Mouse (Mus musculus) ES-E14 (cell line): ENCODE results near the gene Tfeb. TPM values are rescaled to one million over a fixed set of nuclear protein-coding genes. Genes with fewer than 3 reads are reported as not detected.

Experiments used
- DNase-seq: peaks from one replicate; pipeline ENCODE4 v3.0.0-alpha.2; 2013; ENCODE audit warnings: low read depth, low spot score
- H3K27ac ChIP-seq: 2 replicates; pipeline ENCODE4 v1.5.1; 2012; ENCODE audit warnings: low read depth, mild to moderate bottlenecking, low read length, moderate library complexity, mixed read lengths; ENCODE audit not compliant: poor library complexity, insufficient read depth, severe bottlenecking
- H3K36me3 ChIP-seq: 2 replicates; pipeline ENCODE4 v1.6.1; 2012; ENCODE audit warnings: mild to moderate bottlenecking, low read length, moderate library complexity, mixed read lengths; ENCODE audit not compliant: control insufficient read depth, poor library complexity, insufficient read depth, severe bottlenecking
- H3K4me1 ChIP-seq, 2 experiments: fragments of 150-350 bp in 1 of 2; sonication (generic) in 1 of 2; 2 replicates each; pipeline ENCODE4 v1.6.1; 2012; ENCODE audit warnings: low read length in 2 of 2, mild to moderate bottlenecking in 1 of 2, mixed read lengths in 1 of 2; ENCODE audit not compliant: control insufficient read depth in 2 of 2, insufficient read depth in 2 of 2, poor library complexity in 1 of 2
- H3K4me3 ChIP-seq, 2 experiments: fragments of 150-350 bp in 1 of 2; sonication (generic) in 1 of 2; 2 replicates each; pipeline ENCODE4 v1.5.1; 2012; ENCODE audit warnings: low read length in 2 of 2, low read depth in 1 of 2, mild to moderate bottlenecking in 1 of 2, mixed read lengths in 1 of 2; ENCODE audit not compliant: insufficient read depth in 1 of 2, poor library complexity in 1 of 2, severe bottlenecking in 1 of 2
- H3K9ac ChIP-seq: 2 replicates; pipeline ENCODE4 v1.6.1; 2012; ENCODE audit warnings: low read depth, mild to moderate bottlenecking, low read length, mixed read lengths; ENCODE audit not compliant: poor library complexity, insufficient read depth, severe bottlenecking
- H3K9me3 ChIP-seq: fragments of 150-350 bp; sonication (generic); 2 replicates; pipeline ENCODE4 v1.6.1; 2012; ENCODE audit warnings: low read depth, mild to moderate bottlenecking, low read length; ENCODE audit not compliant: control insufficient read depth, insufficient read depth
- CHD2 ChIP-seq: IDR thresholded peaks from 2 replicates; pipeline ENCODE4 v1.6.1; 2014; ENCODE audit warnings: mild to moderate bottlenecking, low read depth, low read length, inconsistent platforms
- HCFC1 ChIP-seq: IDR thresholded peaks from 2 replicates; pipeline ENCODE4 v1.6.1; 2012; ENCODE audit warnings: low read length, inconsistent platforms, borderline replicate concordance; ENCODE audit not compliant: insufficient read depth
- MAFK ChIP-seq: IDR thresholded peaks from 2 replicates; pipeline ENCODE4 v1.6.1; 2014; ENCODE audit warnings: mild to moderate bottlenecking, low read depth, low read length, inconsistent platforms; ENCODE audit not compliant: insufficient read depth
- ZC3H11A ChIP-seq: IDR thresholded peaks from 2 replicates; pipeline ENCODE4 v1.6.1; 2012; ENCODE audit warnings: low read depth, mild to moderate bottlenecking, inconsistent platforms, low read length, borderline replicate concordance
- ZNF384 ChIP-seq: IDR thresholded peaks from 2 replicates; pipeline ENCODE4 v1.6.1; 2012; ENCODE audit warnings: low read depth, low read length, inconsistent platforms
- in situ Hi-C, 2 experiments: fragments of 600-800 bp; cut with MboI; formaldehyde crosslinking; loops; one replicate each; pipeline ENCODE4 v1.15.1; 2025; ENCODE audit warnings: low sequenced_read_pairs in 2 of 2, inconsistent platforms in 1 of 2; ENCODE audit not compliant: unreplicated experiment in 2 of 2
- total RNA-seq: library from RNA; depleted of rRNA; stranded (reverse); fragments of 300-350 nt; gene quantifications from 2 replicates; pipeline ENCODE4 v1.2.3, GENCODE M21; 2012

Tfeb gene
- total RNA-seq, 1 experiment = 21.0 TPM

GRCm38 (mm10) chr17:47759702-47760410 lies 23.0 kb downstream of the Tfeb start:
- DNase-seq = no peak
- H3K4me1 ChIP-seq = peaks cover 0 to 11% of the 10 kb centered on the region in 2 experiments; a peak in 2 of 4 replicates
- no peak for TF ChIP-seq ZNF384
- TF ChIP-seq HCFC1 = no peak
- TF ChIP-seq CHD2 = no peak
- in situ Hi-C loops = no loop called here
- no peaks in the 10 kb centered on the region for H3K36me3 ChIP-seq
- H3K27ac ChIP-seq = no peak overlapping the region
- H3K4me3 ChIP-seq = no peak overlapping the region
- no peak overlapping the region for H3K9ac ChIP-seq
- no peaks in the 10 kb centered on the region for H3K9me3 ChIP-seq

DNA sequence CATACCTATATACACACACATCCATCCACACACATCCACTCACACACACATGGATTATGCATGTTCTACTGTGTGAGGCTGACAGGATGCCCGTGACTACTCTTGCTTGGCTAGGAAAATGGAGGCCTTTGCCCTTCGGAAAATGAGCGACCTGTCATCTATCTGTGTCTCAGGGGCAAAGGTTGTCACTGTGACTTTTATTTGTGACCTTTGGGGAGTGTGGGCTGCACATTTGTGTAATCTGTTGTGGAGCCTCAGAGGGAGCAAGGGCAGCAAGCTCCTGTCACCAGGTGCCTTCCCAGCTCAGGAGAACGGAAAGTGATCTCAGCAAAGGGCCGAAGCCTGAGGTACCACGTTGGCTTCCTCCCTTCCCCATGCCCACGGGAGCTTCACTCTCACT lies 25.2 kb downstream of the Tfeb start:
- DNase-seq = no peak
- no peaks in the 10 kb centered on the region for H3K9me3 ChIP-seq
- in situ Hi-C loops = no loop called here
- TF ChIP-seq ZC3H11A (no peak), HCFC1 (no peak), MAFK (no peak), CHD2 (no peak), ZNF384 (no peak)
- no peak overlapping the region for H3K9ac ChIP-seq
- no peak overlapping the region for H3K27ac ChIP-seq
- H3K36me3 ChIP-seq = no peaks in the 10 kb centered on the region
- peaks cover 0 to 6% of the 10 kb centered on the region in 2 experiments; a peak in 2 of 4 replicates for H3K4me1 ChIP-seq
- H3K4me3 ChIP-seq = no peak overlapping the region

DNA sequence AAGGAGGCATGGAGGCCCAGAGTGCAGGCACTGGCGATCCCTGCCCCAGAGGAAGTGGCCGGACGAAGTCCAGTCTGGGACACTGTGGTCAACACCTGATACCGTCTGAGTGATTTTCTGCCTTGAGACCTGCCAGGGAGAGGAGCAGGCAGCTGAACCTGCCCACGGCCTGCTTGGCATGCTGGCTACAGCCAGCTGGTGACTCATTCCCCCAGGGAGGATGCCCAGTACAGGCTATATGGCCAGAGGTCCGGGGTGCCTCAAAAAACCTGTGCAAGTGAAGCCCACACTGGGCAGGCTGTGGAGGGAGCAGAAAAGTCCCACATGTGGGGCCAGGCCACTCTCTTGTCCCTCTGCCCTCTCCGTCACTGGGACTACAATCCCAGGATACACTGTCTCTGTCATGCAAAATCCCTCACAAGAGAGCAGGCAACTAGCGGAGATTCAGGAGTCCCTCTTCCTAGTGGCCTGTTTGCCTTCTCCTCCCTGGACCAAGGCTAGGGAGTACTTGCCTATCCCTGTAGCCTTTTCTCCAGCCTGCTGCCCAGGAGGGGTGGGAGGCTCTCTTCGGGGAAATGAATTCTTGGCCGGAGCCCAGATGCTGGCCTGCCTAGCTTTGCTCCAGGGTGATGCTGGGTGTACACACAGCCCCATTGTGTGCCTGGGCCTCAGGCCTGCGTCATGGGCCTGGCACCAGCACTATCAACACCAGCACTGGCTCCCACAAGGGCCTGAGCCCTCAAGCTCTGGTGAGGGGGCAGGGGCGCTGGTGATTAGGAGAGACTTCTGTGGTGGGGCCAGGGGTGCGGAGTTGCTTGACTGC lies 25.9 kb downstream of the Tfeb start:
- Histone ChIP-seq H3K4me3 (no peak overlapping the region), H3K9me3 (no peaks in the 10 kb centered on the region), H3K9ac (no peak overlapping the region), H3K27ac (no peak overlapping the region; the same call in 1 of the 2 replicates), H3K4me1 (peaks cover 0 to 9% of the 10 kb centered on the region in 2 experiments; a peak in 2 of 4 replicates), H3K36me3 (no peaks in the 10 kb centered on the region)
- TF ChIP-seq ZNF384 (no peak), CHD2 (no peak), MAFK (no peak), HCFC1 (no peak), ZC3H11A (no peak)
- in situ Hi-C loops = no loop called here
- no peak for DNase-seq

- no peak for TF ChIP-seq ZC3H11A
- TF ChIP-seq HCFC1 = no peak
- no peak for TF ChIP-seq MAFK
- no peak for TF ChIP-seq ZNF384
- no peak for TF ChIP-seq CHD2
- no peaks in the 10 kb centered on the region for H3K36me3 ChIP-seq
- no peak overlapping the region for H3K4me3 ChIP-seq
- H3K27ac ChIP-seq = no peak overlapping the region
- no peaks in the 10 kb centered on the region for H3K9me3 ChIP-seq
- no peak overlapping the region for H3K9ac ChIP-seq
- DNase-seq = no peak
- in situ Hi-C loops = no loop called here
- H3K4me1 ChIP-seq = peaks cover 0 to 16% of the 10 kb centered on the region in 2 experiments; a peak in 2 of 4 replicates
Observed at GRCm38 (mm10) chr17:47765986-47766385, 29.2 kb downstream of the Tfeb start.
